Mouse (Mus musculus) forebrain, embryonic 16.5 days (tissue): ENCODE measurements around the gene Zscan5b. TPM values are rescaled to one million over a fixed set of nuclear protein-coding genes. Genes with fewer than 3 reads are reported as not detected.
A peak's percentile ranks its signal among the peaks of the same experiment; 100 is the strongest.
"Not testable (repeated sequence)": the region's sequence is repeated elsewhere in the genome, so short reads cannot be mapped to it uniquely, and the experiment has no call there.

ENCODE experiments used
- ATAC-seq: fragments of 200-750 bp; cut with Nextera tagmentation; 2 replicates; pipeline ENCODE4 v1.8.0; 2017; ENCODE audit warnings: mild to moderate bottlenecking, moderate library complexity
- H3K27ac ChIP-seq: fragments of 300-500 bp; sonication (generic); 2 replicates; pipeline ENCODE4 v1.5.1; 2014; ENCODE audit warnings: low read length, control low read depth
- H3K27me3 ChIP-seq: fragments of 300-500 bp; sonication (generic); replicated peaks from 2 replicates; pipeline ENCODE4 v1.6.1; 2014; ENCODE audit warnings: low read length; ENCODE audit not compliant: control insufficient read depth, insufficient read depth
- H3K36me3 ChIP-seq: fragments of 300-500 bp; sonication (generic); 2 replicates; pipeline ENCODE4 v1.6.1; 2014; ENCODE audit not compliant: control insufficient read depth, insufficient read depth
- H3K4me1 ChIP-seq: fragments of 300-500 bp; sonication (generic); replicated peaks from 2 replicates; pipeline ENCODE4 v1.6.1; 2014; ENCODE audit warnings: low read length; ENCODE audit not compliant: control insufficient read depth, insufficient read depth
- H3K4me2 ChIP-seq: fragments of 300-500 bp; sonication (generic); 2 replicates; pipeline ENCODE4 v1.6.1; 2014; ENCODE audit warnings: mild to moderate bottlenecking, low read length, control low read depth
- H3K4me3 ChIP-seq: fragments of 300-500 bp; sonication (generic); replicated peaks from 2 replicates; pipeline ENCODE4 v1.5.1; 2014; ENCODE audit warnings: mild to moderate bottlenecking, low read length, control low read depth
- H3K9ac ChIP-seq: fragments of 300-500 bp; sonication (generic); replicated peaks from 2 replicates; pipeline ENCODE4 v1.6.1; 2014; ENCODE audit warnings: low read depth, low read length, control low read depth
- H3K9me3 ChIP-seq: fragments of 300-500 bp; sonication (generic); 2 replicates; pipeline ENCODE4 v1.6.1; 2016; ENCODE audit warnings: low read length; ENCODE audit not compliant: control insufficient read depth
- WGBS: fragments of 180-500 bp; shearing (Covaris S2); extraction: QIAGEN DNeasy Blood & Tissue Kit; methylation state at CpG from one replicate; pipeline ENCODE4 v1.1.7; 2014; 5-methylcytosine and 5-hydroxymethylcytosine counted together
- polyA plus RNA-seq: library from polyadenylated mRNA; unstranded; fragments of >200 nt; fragmentation: Nextera tagmentation; extraction: Ambion mirVana; gene quantifications from 2 replicates; pipeline ENCODE4 v1.2.1, GENCODE M21; 2015

The Zscan5b gene
- polyA plus RNA-seq, 1 experiment from 2014 or later = not detected

DNA sequence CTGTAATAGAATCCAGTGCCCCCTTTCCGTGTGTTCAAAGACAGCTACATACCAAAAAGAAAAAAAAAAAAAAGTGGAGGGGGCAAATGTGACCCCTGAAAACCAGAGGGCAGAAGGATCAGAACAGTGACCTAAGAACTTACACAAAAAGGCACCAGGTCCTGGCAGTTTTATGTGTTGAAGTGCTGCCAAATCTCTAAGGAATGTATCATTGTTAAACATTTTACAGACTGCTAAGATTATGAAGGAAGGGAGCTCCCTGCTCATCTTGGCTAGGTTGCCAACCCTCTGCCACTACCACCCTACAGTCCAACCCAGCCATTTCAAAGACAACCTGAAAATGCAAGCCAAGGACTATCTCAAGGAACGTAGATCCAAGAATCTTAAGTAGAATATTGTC lies 35.9 kb upstream of the Zscan5b start:
- Histone ChIP-seq H3K4me2 (no peak overlapping the region), H3K27ac (no peak overlapping the region), H3K4me3 (no peak overlapping the region), H3K4me1 (no peaks in the 10 kb centered on the region), H3K36me3 (peaks cover 42% of the 10 kb centered on the region), H3K9me3 (no peaks in the 10 kb centered on the region), H3K9ac (no peak overlapping the region), H3K27me3 (no peaks in the 10 kb centered on the region)
- 97% methylated on average over 2 of the region's 2 CpGs for WGBS
- no peak for ATAC-seq

DNA sequence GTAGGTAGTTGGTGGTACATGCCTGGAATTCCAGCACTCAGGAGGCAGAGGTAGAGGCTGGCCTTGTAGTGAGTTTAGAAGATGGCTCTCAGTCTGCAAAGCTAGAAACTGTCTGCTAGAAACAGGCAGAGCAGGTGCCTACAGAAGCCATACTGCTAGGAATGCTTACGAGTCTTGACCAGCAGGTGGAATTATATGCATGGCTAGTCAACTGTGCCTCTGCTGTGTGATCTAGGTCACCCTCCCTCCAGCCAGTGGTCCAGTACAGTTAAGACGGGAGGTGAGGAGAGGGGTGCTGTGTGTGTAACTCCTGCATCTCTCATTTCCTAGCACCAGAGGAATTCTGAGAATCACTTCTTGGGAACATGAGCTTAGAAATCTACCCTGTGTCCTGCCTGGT lies 35.3 kb upstream of the Zscan5b start:
- Histone ChIP-seq H3K4me2 (no peak overlapping the region), H3K27me3 (no peaks in the 10 kb centered on the region), H3K36me3 (peaks cover 42% of the 10 kb centered on the region), H3K27ac (no peak overlapping the region), H3K4me3 (no peak overlapping the region), H3K9ac (no peak overlapping the region), H3K4me1 (no peaks in the 10 kb centered on the region), H3K9me3 (no peaks in the 10 kb centered on the region)
- ATAC-seq = no peak
- 86% methylated on average over 2 of the region's 2 CpGs for WGBS

DNA sequence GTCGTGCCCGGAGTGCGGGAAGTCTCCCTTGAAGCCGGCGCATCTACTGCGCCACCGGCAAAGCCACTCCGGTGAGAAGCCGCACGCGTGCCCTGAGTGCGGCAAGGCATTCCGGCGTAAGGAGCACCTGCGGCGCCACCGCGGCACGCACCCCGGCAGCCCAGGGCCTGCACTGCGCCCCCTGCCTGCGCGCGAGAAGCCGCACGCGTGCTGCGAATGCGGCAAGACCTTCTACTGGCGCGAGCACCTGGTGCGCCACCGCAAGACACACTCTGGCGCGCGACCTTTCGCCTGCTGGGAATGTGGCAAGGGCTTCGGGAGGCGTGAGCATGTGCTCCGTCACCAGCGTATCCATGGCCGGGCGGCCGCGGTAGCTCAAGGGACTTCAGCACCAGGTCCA lies 32.5 kb upstream of the Zscan5b start:
- peaks cover 35% of the 10 kb centered on the region for H3K36me3 ChIP-seq
- 39% methylated on average over 42 of the region's 45 CpGs for WGBS
- no peak for ATAC-seq
- H3K27me3 ChIP-seq = no peaks in the 10 kb centered on the region
- H3K4me3 ChIP-seq = no peak overlapping the region
- H3K9me3 ChIP-seq = no peaks in the 10 kb centered on the region
- H3K27ac ChIP-seq = no peak overlapping the region
- no peaks in the 10 kb centered on the region for H3K4me1 ChIP-seq
- H3K4me2 ChIP-seq = no peak overlapping the region
- H3K9ac ChIP-seq = no peak overlapping the region

DNA sequence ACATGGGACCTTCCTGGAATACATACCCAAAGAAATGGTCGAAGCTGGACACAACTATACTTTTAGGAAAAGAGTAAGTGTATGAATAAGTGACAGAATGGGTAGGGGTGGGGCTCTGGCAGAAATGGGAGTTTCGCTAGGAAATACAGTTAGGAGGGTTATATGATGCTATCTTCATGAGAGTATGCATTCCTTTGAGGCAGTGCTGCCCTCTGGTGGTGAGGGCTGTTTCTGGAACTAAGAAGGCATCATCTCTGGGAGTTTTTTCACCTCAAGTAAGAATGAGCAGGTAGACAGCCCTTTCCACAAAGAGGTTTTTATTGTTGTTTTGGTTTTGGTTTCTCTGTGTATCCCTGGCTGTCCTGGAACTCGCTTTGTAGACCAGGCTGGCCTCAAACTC lies 30.7 kb upstream of the Zscan5b start:
- Histone ChIP-seq H3K36me3 (peaks cover 21% of the 10 kb centered on the region), H3K27me3 (no peaks in the 10 kb centered on the region), H3K4me3 (no peak overlapping the region), H3K9me3 (no peaks in the 10 kb centered on the region), H3K4me1 (no peaks in the 10 kb centered on the region), H3K27ac (no peak overlapping the region), H3K4me2 (no peak overlapping the region), H3K9ac (no peak overlapping the region)
- 49% methylated on average over 3 of the region's 3 CpGs for WGBS
- ATAC-seq = peak; percentile 19

DNA sequence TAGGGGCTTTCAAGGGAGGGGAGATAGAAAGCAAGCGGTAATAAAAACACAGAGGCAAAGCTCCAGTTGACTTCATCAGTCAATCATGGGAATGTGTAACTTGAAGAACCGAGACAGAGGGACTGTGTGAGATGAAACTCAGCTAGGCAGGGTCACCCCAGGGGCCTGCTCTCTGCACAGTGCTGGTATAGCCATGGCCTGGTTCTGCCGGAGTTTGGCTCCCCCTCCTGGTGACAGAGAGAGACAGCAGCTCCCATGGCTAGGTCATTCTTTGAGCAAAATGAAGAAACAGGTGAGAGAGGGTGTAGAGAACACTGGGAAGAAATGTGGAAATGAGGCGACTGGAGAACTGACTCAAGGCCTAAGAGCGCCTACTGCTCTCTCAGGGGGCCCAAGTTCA lies 27.9 kb upstream of the Zscan5b start:
- Histone ChIP-seq H3K4me3 (no peak overlapping the region), H3K4me2 (no peak overlapping the region), H3K27ac (no peak overlapping the region), H3K9ac (no peak overlapping the region), H3K4me1 (no peaks in the 10 kb centered on the region), H3K27me3 (no peaks in the 10 kb centered on the region), H3K9me3 (no peaks in the 10 kb centered on the region), H3K36me3 (peaks cover 11% of the 10 kb centered on the region; the same call in 1 of the 2 replicates)
- peak; percentile 78 for ATAC-seq
- WGBS = 21% methylated on average over 5 of the region's 5 CpGs

DNA sequence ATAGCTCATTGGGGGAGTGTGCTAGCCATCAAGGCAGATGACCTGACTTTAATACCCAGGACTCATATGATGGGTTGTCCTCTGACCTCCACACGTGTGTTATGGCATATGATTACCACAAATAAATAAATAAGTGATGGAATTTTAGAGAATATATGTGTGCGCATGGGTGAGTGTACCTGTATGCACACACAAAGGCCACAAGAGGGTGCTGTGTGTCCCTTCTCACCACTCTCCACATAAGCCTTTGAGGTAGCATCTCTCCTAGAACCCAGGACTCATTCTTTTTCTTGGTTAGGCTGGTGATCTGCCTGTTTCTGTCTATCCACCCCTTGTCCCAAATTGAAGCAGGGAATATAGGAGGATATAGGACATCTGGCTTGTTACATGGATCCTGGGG lies 26.3 kb upstream of the Zscan5b start:
- no peaks in the 10 kb centered on the region for H3K27me3 ChIP-seq
- ATAC-seq = no peak
- WGBS = 60% methylated on average over 2 of the region's 2 CpGs
- no peak overlapping the region for H3K27ac ChIP-seq
- no peak overlapping the region for H3K9ac ChIP-seq
- no peak overlapping the region for H3K4me2 ChIP-seq
- no peaks in the 10 kb centered on the region for H3K36me3 ChIP-seq
- no peaks in the 10 kb centered on the region for H3K4me1 ChIP-seq
- H3K4me3 ChIP-seq = no peak overlapping the region
- no peaks in the 10 kb centered on the region for H3K9me3 ChIP-seq

DNA sequence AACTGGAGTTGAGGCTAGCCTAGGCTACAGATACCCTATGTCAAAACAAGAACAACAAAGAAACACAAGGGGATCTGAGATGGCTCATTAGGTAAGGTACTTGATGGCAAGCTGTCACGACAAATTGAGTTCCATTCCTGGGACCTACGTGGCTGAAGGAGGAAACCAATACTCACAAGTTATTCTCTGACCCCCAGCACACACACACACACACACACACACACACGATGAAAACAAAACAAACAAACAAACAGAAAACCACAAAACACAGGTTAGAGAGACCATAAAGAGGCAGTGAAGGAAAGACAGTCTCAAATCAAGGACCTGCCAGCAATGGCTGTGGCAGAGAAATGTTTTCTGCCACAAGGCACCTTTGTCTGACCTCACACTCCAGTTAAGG lies 25.3 kb upstream of the Zscan5b start, which contains the start of gene Galp:
Gene Galp (plus strand): TSS at position 301 of the 400 bp plus-strand sequence.
- Histone ChIP-seq H3K4me1 (no peaks in the 10 kb centered on the region), H3K4me2 (no peak within 1 kb of the TSS), H3K4me3 (no peak within 1 kb of the TSS), H3K9ac (no peak within 1 kb of the TSS), H3K27ac (no peak within 1 kb of the TSS), H3K36me3 (no peaks in the 10 kb centered on the region), H3K9me3 (no peaks in the 10 kb centered on the region), H3K27me3 (no peaks in the 10 kb centered on the region)
- ATAC-seq = no peak
- WGBS = 69% methylated on average over 3 of the region's 3 CpGs

DNA sequence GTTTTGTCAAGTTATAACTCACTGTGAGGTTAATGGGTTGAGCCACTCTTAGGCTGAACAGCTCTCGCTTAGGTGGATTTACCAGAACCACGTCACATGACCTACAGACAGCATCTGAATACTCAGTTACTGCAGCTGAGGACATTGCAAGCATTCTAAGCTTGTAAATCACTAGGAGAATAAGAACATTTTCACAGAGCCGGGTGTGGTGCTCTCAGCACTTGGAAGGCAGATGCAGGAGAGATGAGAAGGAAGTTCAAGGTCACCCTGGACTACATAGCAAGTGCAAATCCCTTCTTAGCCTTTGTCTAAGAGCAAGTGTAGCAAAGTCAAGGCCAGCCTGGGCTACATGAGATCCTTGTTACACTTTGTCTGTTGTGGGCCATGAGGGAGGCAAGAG lies 17.9 kb upstream of the Zscan5b start:
- no peaks in the 10 kb centered on the region for H3K4me1 ChIP-seq
- ATAC-seq = no peak
- no peak overlapping the region for H3K9ac ChIP-seq
- no peak overlapping the region for H3K27ac ChIP-seq
- no peak overlapping the region for H3K4me2 ChIP-seq
- no peak overlapping the region for H3K4me3 ChIP-seq
- no peaks in the 10 kb centered on the region for H3K27me3 ChIP-seq
- no peaks in the 10 kb centered on the region for H3K36me3 ChIP-seq
- 84% methylated on average over 3 of the region's 3 CpGs for WGBS
- H3K9me3 ChIP-seq = no peaks in the 10 kb centered on the region

DNA sequence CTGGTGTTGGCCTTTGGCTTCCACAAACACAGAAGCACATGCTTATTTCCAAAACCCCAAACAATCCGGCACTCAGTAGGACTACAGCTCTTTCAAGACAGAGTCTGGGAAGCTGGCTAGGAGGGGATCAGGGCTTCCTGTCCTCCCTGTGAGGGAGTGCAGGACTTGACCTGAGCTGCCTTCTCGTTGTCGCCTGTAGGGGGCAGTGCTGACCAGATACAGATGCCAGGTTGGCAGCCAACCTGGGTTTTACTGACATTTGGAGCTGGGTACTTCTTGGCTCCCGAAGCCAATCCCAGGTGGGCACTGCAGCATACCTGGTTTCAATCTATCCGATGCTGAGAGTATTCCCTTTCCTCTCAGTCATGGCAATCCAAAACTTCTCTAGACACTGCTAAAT lies 8.9 kb upstream of the Zscan5b start:
- Histone ChIP-seq H3K9me3 (no peaks in the 10 kb centered on the region), H3K27ac (no peak overlapping the region), H3K36me3 (no peaks in the 10 kb centered on the region), H3K4me3 (no peak overlapping the region), H3K27me3 (no peaks in the 10 kb centered on the region), H3K4me1 (no peaks in the 10 kb centered on the region), H3K9ac (no peak overlapping the region), H3K4me2 (no peak overlapping the region)
- ATAC-seq = no peak
- 55% methylated on average over 5 of the region's 5 CpGs for WGBS

DNA sequence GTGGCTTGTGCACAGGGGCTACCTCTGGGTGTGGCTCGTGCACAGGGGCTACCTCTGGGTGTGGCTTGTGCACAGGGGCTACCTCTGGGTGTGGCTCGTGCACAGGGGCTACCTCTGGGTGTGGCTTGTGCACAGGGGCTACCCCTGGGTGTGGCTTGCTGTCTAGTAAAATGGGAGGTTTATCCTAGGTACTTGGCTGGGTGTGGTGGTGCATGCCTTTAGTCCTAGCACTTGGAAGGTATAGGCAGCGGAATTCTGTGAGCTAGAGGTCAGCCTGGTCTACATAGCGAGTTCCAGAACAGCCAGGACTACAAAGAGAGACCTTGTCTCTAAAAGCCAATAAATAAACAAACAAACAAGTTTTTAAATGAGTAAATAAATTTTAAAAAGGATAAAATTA lies 7.4 kb upstream of the Zscan5b start:
- not testable (repeated sequence) for ATAC-seq
- WGBS = 73% methylated on average over 4 of the region's 4 CpGs

More for the DNA sequence above, 7.4 kb upstream of the Zscan5b start:
- not testable (repeated sequence) for H3K9ac ChIP-seq, H3K4me3 ChIP-seq, H3K9me3 ChIP-seq, H3K4me1 ChIP-seq, H3K4me2 ChIP-seq, H3K27ac ChIP-seq, H3K27me3 ChIP-seq, H3K36me3 ChIP-seq
